Mouse (Mus musculus) heart, embryonic 13.5 days (tissue): ENCODE results near the gene Pomgnt2. TPM values are rescaled to one million over a fixed set of nuclear protein-coding genes. Genes with fewer than 3 reads are reported as not detected.

Source experiments
- ATAC-seq: fragments of 200-750 bp; cut with Nextera tagmentation; 2 replicates; pipeline ENCODE4 v1.8.0; 2017; ENCODE audit warnings: moderate TSS enrichment; ENCODE audit not compliant: insufficient number of reproducible peaks, low FRiP score, low TSS enrichment; ENCODE audit errors: extremely low read depth
- H3K27ac ChIP-seq: fragments of 300-500 bp; sonication (generic); replicated peaks from 2 replicates; pipeline ENCODE4 v1.5.1; 2015; ENCODE audit warnings: moderate library complexity, mild to moderate bottlenecking, inconsistent platforms
- H3K27me3 ChIP-seq: fragments of 300-500 bp; sonication (generic); replicated peaks from 2 replicates; pipeline ENCODE4 v1.6.1; 2015; ENCODE audit warnings: mild to moderate bottlenecking, inconsistent platforms
- H3K36me3 ChIP-seq: fragments of 300-500 bp; sonication (generic); 2 replicates; pipeline ENCODE4 v1.6.1; 2015; ENCODE audit warnings: mild to moderate bottlenecking, inconsistent platforms
- H3K4me1 ChIP-seq: fragments of 300-500 bp; sonication (generic); 2 replicates; pipeline ENCODE4 v1.6.1; 2015; ENCODE audit warnings: inconsistent platforms
- H3K4me2 ChIP-seq: fragments of 300-500 bp; sonication (generic); 2 replicates; pipeline ENCODE4 v1.6.1; 2015; ENCODE audit warnings: inconsistent platforms, mild to moderate bottlenecking, moderate library complexity
- H3K4me3 ChIP-seq: fragments of 300-500 bp; sonication (generic); 2 replicates; pipeline ENCODE4 v1.5.1; 2015; ENCODE audit warnings: moderate library complexity, mild to moderate bottlenecking, inconsistent platforms
- H3K9ac ChIP-seq: fragments of 300-500 bp; sonication (generic); 2 replicates; pipeline ENCODE4 v1.6.1; 2015; ENCODE audit warnings: inconsistent platforms, mild to moderate bottlenecking, moderate library complexity
- H3K9me3 ChIP-seq: fragments of 300-500 bp; sonication (generic); 2 replicates; pipeline ENCODE4 v1.6.1; 2016; ENCODE audit warnings: inconsistent platforms
- WGBS: fragments of 180-500 bp; shearing (Covaris S2); methylation state at CpG from one replicate; pipeline ENCODE4 v1.1.7; 2015; ENCODE audit warnings: mixed read lengths; 5-methylcytosine and 5-hydroxymethylcytosine counted together
- polyA plus RNA-seq: library from polyadenylated mRNA; unstranded; fragments of >200 nt; fragmentation: Nextera tagmentation; extraction: Ambion mirVana; gene quantifications from 2 replicates; pipeline ENCODE4 v1.2.1, GENCODE M21; 2015

Pomgnt2 gene
- polyA plus RNA-seq, 1 experiment from 2014 or later: 11.7 TPM

- Histone ChIP-seq H3K27me3 (peaks cover 28% of the 10 kb centered on the region; the same call in 1 of the 2 replicates), H3K4me1 (no peaks in the 10 kb centered on the region), H3K9me3 (no peaks in the 10 kb centered on the region), H3K9ac (peak overlapping the region; percentile 78; the same call in 1 of the 2 replicates), H3K4me3 (peak overlapping the region; percentile 54), H3K27ac (no peak overlapping the region), H3K4me2 (peak overlapping the region; percentile 64), H3K36me3 (no peaks in the 10 kb centered on the region)
- no peak for ATAC-seq
- WGBS: 45% methylated on average over 6 of the region's 6 CpGs
Observed at GRCm38 (mm10) chr9:121937451-121937864, 59.5 kb downstream of the Pomgnt2 start.

- H3K36me3 ChIP-seq: no peaks in the 10 kb centered on the region
- H3K4me1 ChIP-seq: no peaks in the 10 kb centered on the region
- 59% methylated on average over 1 of the region's 1 CpGs for WGBS
- H3K27me3 ChIP-seq: peaks cover 32% of the 10 kb centered on the region; the same call in 1 of the 2 replicates
- no peak overlapping the region for H3K9ac ChIP-seq
- H3K4me3 ChIP-seq: no peak overlapping the region
- H3K9me3 ChIP-seq: no peaks in the 10 kb centered on the region
- 0 out of 2 replicates have a peak overlapping the region, but pooled peaks have one; percentile 64 for H3K4me2 ChIP-seq
- H3K27ac ChIP-seq: no peak overlapping the region
- no peak for ATAC-seq
Observed at GRCm38 (mm10) chr9:121936952-121937351, 60.0 kb downstream of the Pomgnt2 start.

GRCm38 (mm10) chr9:121934856-121935255 lies 62.1 kb downstream of the Pomgnt2 start:
- Histone ChIP-seq H3K9ac (no peak overlapping the region), H3K36me3 (no peaks in the 10 kb centered on the region), H3K4me2 (no peak overlapping the region), H3K27me3 (peaks cover 32% of the 10 kb centered on the region; the same call in 1 of the 2 replicates), H3K4me1 (no peaks in the 10 kb centered on the region), H3K9me3 (no peaks in the 10 kb centered on the region), H3K27ac (no peak overlapping the region), H3K4me3 (no peak overlapping the region)
- ATAC-seq: no peak
- 77% methylated on average over 4 of the region's 4 CpGs for WGBS

Other genes with a start within 250 kb of the Pomgnt2 start
- gene Zfp651, start 237.8 kb downstream of the Pomgnt2 start, polyA plus RNA-seq: 11.1 and 12.5 TPM in 2 replicates
- gene Klhl40, start 219.5 kb downstream of the Pomgnt2 start, polyA plus RNA-seq: 1.4 and 2.1 TPM in 2 replicates
- gene Hhatl, start 204.6 kb downstream of the Pomgnt2 start, polyA plus RNA-seq: 10.3 and 10.7 TPM in 2 replicates
- gene Ccdc13, start 157.6 kb downstream of the Pomgnt2 start, polyA plus RNA-seq: 0.05 TPM in 1 of 2 replicates, not detected in the other
- 230 and 277 TPM in 2 replicates for gene Higd1a, start 138.7 kb downstream of the Pomgnt2 start, polyA plus RNA-seq
- 0.64 and 0.79 TPM in 2 replicates for gene Ackr2, start 98.8 kb downstream of the Pomgnt2 start, polyA plus RNA-seq
- not detected in 2 replicates for gene Cyp8b1, start 80.8 kb downstream of the Pomgnt2 start, polyA plus RNA-seq
- gene Fam198a, start 46.1 kb downstream of the Pomgnt2 start, polyA plus RNA-seq: 0.90 and 0.94 TPM in 2 replicates
- gene Snrk, start 120.2 kb upstream of the Pomgnt2 start, polyA plus RNA-seq: 38.0 and 39.4 TPM in 2 replicates